Mouse (Mus musculus): ENCODE data around the gene Olig2. TPM values are rescaled to one million over a fixed set of nuclear protein-coding genes. Genes with fewer than 3 reads are reported as not detected.
"Not testable (repeated sequence)": the region's sequence is repeated elsewhere in the genome, so short reads cannot be mapped to it uniquely, and the experiment has no call there.

The Olig2 gene
- total RNA-seq, 2 experiments from 2014 or later, result not detected

- intact Hi-C loops (cut with DNase I), result no loop called here
- DNase-seq (ENCODE audit: low spot score), result no peak
These were observed 1.0 kb downstream of the Olig2 start for GRCm38 (mm10) chr16:91226038-91226882.

GRCm38 (mm10) chr16:91226883-91227759 is 1.9 kb downstream of the Olig2 start:
- DNase-seq (ENCODE audit: low spot score), result no peak
- intact Hi-C loops (cut with DNase I), result no loop called here

GRCm38 (mm10) chr16:91227760-91228043 is 2.4 kb downstream of the Olig2 start:
- intact Hi-C loops (cut with DNase I), result no loop called here
- DNase-seq (ENCODE audit: low spot score), result no peak

- no peak for DNase-seq (ENCODE audit: low spot score)
- intact Hi-C loops (cut with DNase I), result no loop called here
These were observed 3.2 kb downstream of the Olig2 start for GRCm38 (mm10) chr16:91228238-91229071.

GRCm38 (mm10) chr16:91229072-91229348 is 3.8 kb downstream of the Olig2 start:
- no peak for DNase-seq (ENCODE audit: low spot score)
- intact Hi-C loops (cut with DNase I), result no loop called here

- intact Hi-C loops (cut with DNase I), result no loop called here
- no peak for DNase-seq (ENCODE audit: low spot score)
These were observed 4.4 kb downstream of the Olig2 start for GRCm38 (mm10) chr16:91229643-91230042.

- intact Hi-C loops (cut with DNase I), result no loop called here
- no peak for DNase-seq (ENCODE audit: low spot score)
These were observed 6.7 kb downstream of the Olig2 start for GRCm38 (mm10) chr16:91231781-91232469.

GRCm38 (mm10) chr16:91232470-91233240 is 7.4 kb downstream of the Olig2 start:
- no peak for DNase-seq (ENCODE audit: low spot score)
- intact Hi-C loops (cut with DNase I), result no loop called here

- no peak for DNase-seq (ENCODE audit: low spot score)
- intact Hi-C loops (cut with DNase I), result no loop called here
These were observed 8.1 kb downstream of the Olig2 start for GRCm38 (mm10) chr16:91233241-91233944.

GRCm38 (mm10) chr16:91239024-91239423 is 13.8 kb downstream of the Olig2 start:
- intact Hi-C loops (cut with DNase I), result no loop called here
- DNase-seq (ENCODE audit: low spot score), result no peak

- DNase-seq (ENCODE audit: low spot score), result no peak
- intact Hi-C loops (cut with DNase I), result no loop called here
These were observed 21.0 kb downstream of the Olig2 start for GRCm38 (mm10) chr16:91246292-91246691.

- DNase-seq (ENCODE audit: low spot score); intact Hi-C loops (cut with DNase I): not testable (repeated sequence)
These were observed 30.3 kb downstream of the Olig2 start for GRCm38 (mm10) chr16:91255419-91256164.

GRCm38 (mm10) chr16:91258956-91259355 is 33.7 kb downstream of the Olig2 start:
- intact Hi-C loops (cut with DNase I), result no loop called here
- DNase-seq (ENCODE audit: low spot score), result no peak

- no peak for DNase-seq (ENCODE audit: low spot score)
- intact Hi-C loops (cut with DNase I), result no loop called here
These were observed 35.6 kb downstream of the Olig2 start for GRCm38 (mm10) chr16:91260861-91261260.

GRCm38 (mm10) chr16:91262467-91263220 is 37.4 kb downstream of the Olig2 start:
- intact Hi-C loops (cut with DNase I), result no loop called here
- DNase-seq (ENCODE audit: low spot score), result no peak

- intact Hi-C loops (cut with DNase I), result no loop called here
- no peak for DNase-seq (ENCODE audit: low spot score)
These were observed 40.7 kb downstream of the Olig2 start for GRCm38 (mm10) chr16:91265972-91266371.

- DNase-seq (ENCODE audit: low spot score), result no peak
- intact Hi-C loops (cut with DNase I), result no loop called here
These were observed 43.6 kb downstream of the Olig2 start for GRCm38 (mm10) chr16:91268724-91269452.
